Mouse (Mus musculus) neural tube, embryonic 13.5 days (tissue): ENCODE data around the gene Vps35l. TPM values are rescaled to one million over a fixed set of nuclear protein-coding genes. Genes with fewer than 3 reads are reported as not detected.
A peak's percentile ranks its signal among the peaks of the same experiment; 100 is the strongest.

Experiments
- ATAC-seq: fragments of 200-750 bp; cut with Nextera tagmentation; 2 replicates; pipeline ENCODE4 v1.8.0; 2017; ENCODE audit warnings: low read depth, mild to moderate bottlenecking, moderate TSS enrichment, moderate library complexity
- H3K27ac ChIP-seq: fragments of 300-500 bp; sonication (generic); replicated peaks from 2 replicates; pipeline ENCODE4 v1.5.1; 2015; ENCODE audit warnings: moderate library complexity, mild to moderate bottlenecking, inconsistent platforms
- H3K27me3 ChIP-seq: fragments of 300-500 bp; sonication (generic); 2 replicates; pipeline ENCODE4 v1.6.1; 2015; ENCODE audit warnings: mild to moderate bottlenecking, inconsistent platforms
- H3K36me3 ChIP-seq: fragments of 300-500 bp; sonication (generic); 2 replicates; pipeline ENCODE4 v1.6.1; 2015; ENCODE audit warnings: mild to moderate bottlenecking, inconsistent platforms
- H3K4me1 ChIP-seq: fragments of 300-500 bp; sonication (generic); replicated peaks from 2 replicates; pipeline ENCODE4 v1.6.1; 2015; ENCODE audit warnings: inconsistent platforms
- H3K4me2 ChIP-seq: fragments of 300-500 bp; sonication (generic); 2 replicates; pipeline ENCODE4 v1.6.1; 2015; ENCODE audit warnings: inconsistent platforms, mild to moderate bottlenecking, moderate library complexity
- H3K4me3 ChIP-seq: fragments of 300-500 bp; sonication (generic); 2 replicates; pipeline ENCODE4 v1.5.1; 2015; ENCODE audit warnings: mild to moderate bottlenecking, inconsistent platforms
- H3K9ac ChIP-seq: fragments of 300-500 bp; sonication (generic); 2 replicates; pipeline ENCODE4 v1.6.1; 2015; ENCODE audit warnings: moderate library complexity, mild to moderate bottlenecking, inconsistent platforms
- H3K9me3 ChIP-seq: fragments of 300-500 bp; sonication (generic); 2 replicates; pipeline ENCODE4 v1.6.1; 2016; ENCODE audit warnings: inconsistent platforms
- WGBS: fragments of 180-500 bp; shearing (Covaris S2); methylation state at CpG from one replicate; pipeline ENCODE4 v1.1.7; 2015; 5-methylcytosine and 5-hydroxymethylcytosine counted together
- polyA plus RNA-seq: library from polyadenylated mRNA; unstranded; fragments of >200 nt; fragmentation: Nextera tagmentation; extraction: Ambion mirVana; gene quantifications from 2 replicates; pipeline ENCODE4 v1.2.1, GENCODE M21; 2015

The Vps35l gene
- polyA plus RNA-seq, 1 experiment from 2014 or later = 86.8 TPM

DNA sequence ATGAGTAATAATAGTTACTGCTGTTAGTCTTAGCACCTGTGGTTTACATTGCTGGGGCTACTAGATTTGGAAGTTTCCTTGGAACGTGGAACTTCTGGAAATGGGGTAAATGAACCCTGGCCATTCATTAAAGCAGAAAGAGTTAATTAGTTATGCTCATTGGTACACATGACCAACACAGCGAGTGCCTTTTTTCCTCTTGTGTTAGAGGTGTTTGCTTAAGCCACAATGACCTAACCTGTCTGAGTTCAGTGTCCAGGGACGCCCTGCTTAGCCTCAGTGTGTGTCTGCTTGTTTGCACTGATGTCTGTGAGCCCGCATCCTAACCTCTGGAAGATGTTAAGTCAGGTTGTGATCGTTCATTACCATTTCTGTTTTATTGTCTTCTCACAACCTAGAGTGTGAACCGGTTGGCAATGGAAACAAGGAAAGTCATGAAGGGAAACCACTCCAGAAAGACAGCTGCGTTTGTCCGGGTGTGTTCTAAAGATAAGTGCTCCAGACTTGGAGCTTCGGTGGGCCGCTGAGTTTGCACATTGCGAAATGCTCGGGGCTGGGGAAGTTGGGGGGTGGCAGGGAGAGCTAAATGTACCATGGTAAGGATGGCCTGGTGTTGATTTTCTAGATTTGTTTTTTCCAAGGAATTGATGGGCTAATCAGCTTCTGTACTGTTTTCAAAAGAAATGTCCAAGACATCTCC, 71.5 kb downstream of the Vps35l start:
- no peak overlapping the region for H3K4me3 ChIP-seq
- ATAC-seq = no peak
- no peak overlapping the region for H3K9ac ChIP-seq
- no peaks in the 10 kb centered on the region for H3K4me1 ChIP-seq
- no peaks in the 10 kb centered on the region for H3K27me3 ChIP-seq
- H3K27ac ChIP-seq = no peak overlapping the region
- H3K36me3 ChIP-seq = peaks cover 64% of the 10 kb centered on the region
- no peak overlapping the region for H3K4me2 ChIP-seq
- no peaks in the 10 kb centered on the region for H3K9me3 ChIP-seq
- 80% methylated on average over 12 of the region's 12 CpGs for WGBS

DNA sequence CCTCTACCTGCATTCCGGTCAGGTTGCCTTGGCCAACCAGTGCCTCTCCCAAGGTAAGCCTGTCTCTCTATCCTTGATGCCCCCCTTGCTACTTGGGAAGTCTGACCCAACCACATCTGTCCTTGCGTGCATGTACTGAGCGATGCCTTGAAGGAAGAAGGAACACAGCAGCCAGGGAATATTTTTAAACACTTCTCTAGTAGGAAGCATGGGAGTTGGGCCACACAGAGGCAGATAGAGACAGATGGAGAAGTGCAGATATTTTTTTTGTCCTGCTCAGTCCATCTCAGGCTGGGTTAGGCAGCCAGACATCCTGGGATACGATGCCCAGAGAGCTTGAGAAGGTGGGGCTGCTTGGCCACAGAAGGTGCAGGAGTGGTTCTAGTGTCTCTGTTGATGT, 73.6 kb downstream of the Vps35l start:
- ATAC-seq = no peak
- no peak overlapping the region for H3K9ac ChIP-seq
- H3K27me3 ChIP-seq = no peaks in the 10 kb centered on the region
- no peaks in the 10 kb centered on the region for H3K4me1 ChIP-seq
- 93% methylated on average over 4 of the region's 4 CpGs for WGBS
- no peak overlapping the region for H3K4me2 ChIP-seq
- peak overlapping the region; percentile 24; the same call in 1 of the 2 replicates for H3K27ac ChIP-seq
- no peak overlapping the region for H3K4me3 ChIP-seq
- no peaks in the 10 kb centered on the region for H3K9me3 ChIP-seq
- H3K36me3 ChIP-seq = peaks cover 80% of the 10 kb centered on the region

DNA sequence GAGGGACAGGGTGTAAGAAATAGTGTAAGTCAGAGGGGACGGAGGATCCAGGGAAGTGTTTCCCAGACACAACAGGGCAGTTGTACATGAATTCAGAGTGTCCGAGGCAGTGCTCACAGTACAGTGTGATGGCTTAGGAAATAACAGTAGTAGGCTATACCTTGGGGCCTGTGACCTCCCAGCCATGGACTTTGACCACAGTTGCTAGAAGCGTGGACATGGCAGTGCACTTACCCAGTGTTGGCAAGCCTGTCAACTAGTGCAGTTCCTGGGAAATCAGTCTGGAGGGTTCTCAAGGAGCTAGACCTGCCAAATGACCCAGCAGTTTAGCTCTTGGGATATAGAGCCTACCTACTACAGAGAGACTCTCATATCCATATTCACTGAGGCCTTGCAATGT, 76.2 kb downstream of the Vps35l start:
- H3K36me3 ChIP-seq = peaks cover 80% of the 10 kb centered on the region
- no peak overlapping the region for H3K9ac ChIP-seq
- no peaks in the 10 kb centered on the region for H3K4me1 ChIP-seq
- no peaks in the 10 kb centered on the region for H3K9me3 ChIP-seq
- H3K27me3 ChIP-seq = no peaks in the 10 kb centered on the region
- H3K4me3 ChIP-seq = no peak overlapping the region
- H3K27ac ChIP-seq = no peak overlapping the region
- 94% methylated on average over 3 of the region's 3 CpGs for WGBS
- no peak overlapping the region for H3K4me2 ChIP-seq
- no peak for ATAC-seq

DNA sequence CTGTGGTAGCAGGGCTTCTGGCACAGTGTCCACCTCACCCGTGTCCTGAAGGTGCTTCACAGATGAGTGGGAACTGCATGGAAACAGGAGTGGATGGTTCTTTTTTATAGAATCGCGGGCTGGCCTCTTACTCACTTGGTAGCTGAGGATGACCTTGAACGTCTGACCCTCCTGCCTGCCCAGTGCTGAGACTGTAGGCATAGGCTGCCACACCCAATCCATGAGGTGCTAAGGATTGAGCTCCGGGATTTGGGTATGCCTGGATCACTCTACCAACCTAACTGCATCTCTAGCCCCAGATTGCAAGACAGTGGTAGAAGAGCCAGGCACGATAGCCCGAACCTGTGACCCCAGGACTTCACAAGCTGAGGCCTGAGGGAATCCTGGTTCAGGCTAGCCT, 77.7 kb downstream of the Vps35l start:
- H3K4me2 ChIP-seq = no peak overlapping the region
- H3K27me3 ChIP-seq = no peaks in the 10 kb centered on the region
- H3K9ac ChIP-seq = no peak overlapping the region
- no peak overlapping the region for H3K27ac ChIP-seq
- H3K36me3 ChIP-seq = peaks cover 75% of the 10 kb centered on the region
- no peaks in the 10 kb centered on the region for H3K4me1 ChIP-seq
- ATAC-seq = no peak
- WGBS = 93% methylated on average over 7 of the region's 7 CpGs
- no peaks in the 10 kb centered on the region for H3K9me3 ChIP-seq
- H3K4me3 ChIP-seq = no peak overlapping the region

DNA sequence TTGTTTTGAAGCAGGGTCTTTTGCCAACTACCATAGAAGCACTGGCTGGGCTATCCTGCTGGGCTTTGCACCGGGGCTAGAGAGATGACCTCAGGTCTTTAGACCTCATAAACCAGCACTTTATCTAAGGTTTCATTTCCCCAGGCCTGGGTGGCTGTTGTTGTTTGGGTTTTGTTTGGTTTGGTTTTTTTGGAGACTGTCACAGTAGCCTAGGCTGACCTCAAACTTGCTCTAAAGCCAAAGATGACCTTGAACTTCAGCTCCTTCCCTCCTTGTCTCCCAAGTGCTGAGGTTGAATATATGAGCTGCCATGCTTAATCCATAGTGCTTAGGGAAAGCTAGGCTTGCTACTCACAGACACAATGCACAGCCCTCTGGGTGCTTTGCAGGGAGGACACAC, 79.6 kb downstream of the Vps35l start:
- WGBS = 90% methylated on average over 1 of the region's 1 CpGs
- ATAC-seq = no peak

DNA sequence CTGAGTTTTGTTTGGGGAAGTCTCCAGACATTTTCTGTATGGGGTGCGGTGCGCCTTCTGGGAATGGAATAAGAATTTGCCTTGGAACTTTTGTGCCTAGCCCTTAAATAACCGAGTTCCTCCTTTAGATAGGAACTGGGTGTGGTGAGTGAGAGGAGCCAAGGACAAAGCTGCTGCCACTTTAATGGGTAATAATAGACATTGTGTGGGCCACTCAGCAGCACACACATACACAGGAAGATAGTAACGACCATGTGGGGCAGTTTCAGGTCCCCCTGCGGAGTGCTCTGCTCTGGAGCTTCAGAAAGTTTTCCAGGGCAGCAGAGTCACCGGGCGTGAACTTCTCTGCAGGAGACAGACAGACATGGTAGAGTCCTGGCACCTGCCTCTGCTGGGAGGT, 81.3 kb downstream of the Vps35l start:
- Histone ChIP-seq H3K9ac (no peak overlapping the region), H3K4me3 (no peak overlapping the region), H3K4me1 (peaks cover 11% of the 10 kb centered on the region; the same call in 1 of the 2 replicates), H3K27ac (no peak overlapping the region), H3K4me2 (no peak overlapping the region), H3K36me3 (peaks cover 63% of the 10 kb centered on the region), H3K9me3 (no peaks in the 10 kb centered on the region), H3K27me3 (no peaks in the 10 kb centered on the region)
- WGBS = 72% methylated on average over 7 of the region's 7 CpGs
- no peak for ATAC-seq

More for the DNA sequence above, 79.6 kb downstream of the Vps35l start:
- no peak overlapping the region for H3K27ac ChIP-seq
- peaks cover 9% of the 10 kb centered on the region; the same call in 1 of the 2 replicates for H3K4me1 ChIP-seq
- no peaks in the 10 kb centered on the region for H3K27me3 ChIP-seq
- peaks cover 65% of the 10 kb centered on the region for H3K36me3 ChIP-seq
- H3K9me3 ChIP-seq = no peaks in the 10 kb centered on the region
- no peak overlapping the region for H3K4me2 ChIP-seq
- H3K4me3 ChIP-seq = no peak overlapping the region
- no peak overlapping the region for H3K9ac ChIP-seq

DNA sequence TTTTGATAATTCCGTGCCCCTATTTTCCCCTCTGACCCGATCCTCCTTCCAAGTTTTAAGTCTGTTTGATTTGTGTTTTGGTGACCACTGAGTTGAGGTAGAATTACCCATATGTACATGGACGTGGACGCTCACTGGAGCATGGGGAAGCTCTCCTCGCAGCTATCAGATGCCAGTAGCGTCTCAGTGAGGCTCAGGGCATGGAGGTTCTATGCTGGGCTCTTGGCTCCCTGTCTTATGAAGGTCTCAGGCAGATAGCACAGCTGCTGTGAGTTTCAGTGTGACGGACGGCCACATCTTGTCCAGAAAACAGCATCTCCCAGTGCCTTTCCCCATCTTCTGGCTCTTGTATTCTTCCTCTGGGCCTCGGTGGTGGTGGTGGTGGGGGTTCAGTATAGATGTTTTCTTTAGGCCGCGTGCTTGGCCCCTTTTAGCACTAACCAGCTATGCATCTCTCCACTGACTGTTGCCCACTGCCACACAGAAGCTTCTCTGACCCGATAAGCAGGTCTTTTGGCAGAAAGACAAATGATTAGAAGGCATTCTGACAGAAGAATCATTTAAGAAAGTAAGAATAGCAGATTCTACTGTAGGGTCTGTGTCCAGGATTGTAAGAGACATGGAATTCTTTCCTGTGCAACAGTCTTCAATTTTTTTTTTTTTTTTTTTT, 82.0 kb downstream of the Vps35l start:
- H3K4me2 ChIP-seq = no peak overlapping the region
- H3K4me1 ChIP-seq = peaks cover 11% of the 10 kb centered on the region; the same call in 1 of the 2 replicates
- H3K4me3 ChIP-seq = no peak overlapping the region
- no peak overlapping the region for H3K27ac ChIP-seq
- no peak overlapping the region for H3K9ac ChIP-seq
- H3K27me3 ChIP-seq = no peaks in the 10 kb centered on the region
- no peaks in the 10 kb centered on the region for H3K9me3 ChIP-seq
- ATAC-seq = no peak
- H3K36me3 ChIP-seq = peaks cover 63% of the 10 kb centered on the region
- WGBS = 93% methylated on average over 12 of the region's 12 CpGs

DNA sequence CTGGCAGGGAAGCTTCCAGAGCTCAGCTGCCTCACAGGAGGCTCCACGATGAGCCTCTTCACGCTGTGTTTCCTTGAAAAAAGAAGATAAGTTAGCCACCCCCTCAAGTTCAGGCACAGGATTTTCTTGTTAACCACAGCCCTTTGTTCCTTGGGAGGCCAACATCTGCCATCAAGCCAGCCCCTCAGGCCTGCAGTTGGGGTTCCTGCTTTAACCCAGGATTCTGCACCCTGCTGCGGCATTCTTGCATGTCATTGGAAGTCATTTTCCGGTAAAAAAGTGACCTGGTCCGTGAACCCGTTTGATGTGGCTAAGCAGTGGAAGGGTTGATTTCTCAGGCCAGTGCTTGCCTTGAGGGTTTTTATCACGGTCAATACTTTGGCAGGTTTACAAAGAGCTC, 84.4 kb downstream of the Vps35l start:
- 47% methylated on average over 7 of the region's 7 CpGs for WGBS
- H3K27ac ChIP-seq = no peak overlapping the region
- H3K4me1 ChIP-seq = peaks cover 14% of the 10 kb centered on the region; the same call in 1 of the 2 replicates
- H3K36me3 ChIP-seq = peaks cover 61% of the 10 kb centered on the region
- H3K27me3 ChIP-seq = no peaks in the 10 kb centered on the region
- no peak overlapping the region for H3K4me2 ChIP-seq
- ATAC-seq = no peak
- no peak overlapping the region for H3K4me3 ChIP-seq
- no peaks in the 10 kb centered on the region for H3K9me3 ChIP-seq
- no peak overlapping the region for H3K9ac ChIP-seq

DNA sequence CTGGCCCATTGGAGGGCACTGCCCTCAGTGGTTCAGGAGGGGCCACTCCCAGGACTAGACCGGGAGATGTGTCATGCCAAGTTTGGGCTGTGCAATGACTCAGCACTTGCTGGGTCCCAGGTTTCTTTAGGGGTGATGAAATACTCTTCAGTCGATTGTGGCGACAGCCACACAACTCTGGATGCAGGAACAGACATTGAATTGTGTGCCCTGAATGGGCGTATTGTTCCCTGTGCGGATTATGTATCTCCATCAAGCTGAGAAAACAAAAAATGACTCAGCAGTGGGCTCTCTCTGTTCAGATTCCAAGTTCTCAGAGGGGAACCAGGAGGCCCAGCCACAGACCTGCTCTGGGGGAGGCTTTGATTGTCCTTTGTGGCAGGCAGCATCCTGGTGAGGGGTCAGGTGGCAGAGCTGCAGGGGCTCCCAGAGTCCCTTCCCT, 88.0 kb downstream of the Vps35l start:
- ATAC-seq = peak; percentile 32; the same call in 1 of the 2 replicates
- Histone ChIP-seq H3K4me2 (no peak overlapping the region), H3K9ac (no peak overlapping the region), H3K27ac (no peak overlapping the region), H3K36me3 (peaks cover 59% of the 10 kb centered on the region), H3K9me3 (no peaks in the 10 kb centered on the region), H3K4me3 (no peak overlapping the region), H3K4me1 (peaks cover 14% of the 10 kb centered on the region; the same call in 1 of the 2 replicates), H3K27me3 (no peaks in the 10 kb centered on the region)
- 54% methylated on average over 5 of the region's 5 CpGs for WGBS

DNA sequence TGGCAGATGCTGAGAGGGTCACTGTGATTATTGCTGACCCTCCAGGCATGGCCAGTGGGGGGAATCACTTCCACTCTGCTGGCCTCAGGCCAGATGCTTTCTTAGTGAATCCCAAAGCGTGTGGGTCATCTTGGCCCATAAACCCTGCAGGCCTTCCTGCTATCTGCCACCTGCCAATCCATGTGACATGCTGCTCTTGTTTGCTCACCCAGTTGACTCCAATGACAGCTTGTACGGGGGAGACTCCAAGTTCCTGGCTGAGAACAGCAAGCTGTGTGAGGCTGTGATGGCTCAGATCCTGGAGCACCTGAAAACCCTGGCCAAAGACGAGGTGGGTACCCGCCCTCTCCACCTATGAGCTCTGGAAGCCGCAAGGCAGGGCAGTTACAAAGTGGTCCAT, 97.9 kb downstream of the Vps35l start:
- Histone ChIP-seq H3K4me1 (peaks cover 6% of the 10 kb centered on the region; the same call in 1 of the 2 replicates), H3K9ac (no peak overlapping the region), H3K4me3 (no peak overlapping the region), H3K27me3 (no peaks in the 10 kb centered on the region), H3K36me3 (peaks cover 99% of the 10 kb centered on the region), H3K4me2 (no peak overlapping the region), H3K9me3 (no peaks in the 10 kb centered on the region; the same call in 1 of the 2 replicates), H3K27ac (no peak overlapping the region)
- 89% methylated on average over 5 of the region's 5 CpGs for whole genome bisulfite sequencing
- ATAC-seq = no peak

DNA sequence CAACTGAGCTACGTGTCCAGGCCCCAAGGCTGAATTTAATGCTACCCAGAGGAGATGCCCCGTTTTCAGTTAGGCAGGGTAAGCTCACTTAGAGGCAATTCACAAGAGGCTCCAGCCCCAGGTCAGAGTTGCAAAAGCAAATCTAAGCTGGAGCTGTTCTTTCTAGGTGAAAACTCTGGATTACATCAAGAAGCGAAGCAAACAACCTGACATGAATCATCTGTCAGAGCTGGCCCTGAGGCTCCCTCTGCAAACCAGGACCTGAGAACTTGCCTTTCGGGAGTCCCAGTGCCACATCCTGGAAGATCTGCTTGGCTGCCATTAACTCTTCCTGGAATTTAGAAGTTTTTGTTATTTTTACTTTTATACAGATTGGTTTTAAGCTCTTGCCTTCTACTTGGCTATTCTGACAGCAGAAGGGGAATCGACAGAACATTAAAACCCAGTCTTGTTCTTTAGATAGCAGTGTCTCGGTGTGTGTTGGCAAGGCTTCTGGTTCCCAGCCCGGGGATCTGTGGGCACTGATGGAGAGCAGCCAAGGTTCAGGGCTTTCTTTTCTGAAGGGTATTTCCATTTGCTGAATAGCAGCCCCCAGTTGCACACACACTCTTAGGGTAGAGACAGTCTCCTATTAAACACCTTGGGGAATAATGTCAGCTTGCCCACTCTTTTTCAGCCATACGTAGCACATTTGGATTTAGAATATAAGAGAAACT, 101.2 kb downstream of the Vps35l start:
- Histone ChIP-seq H3K36me3 (peaks cover 99% of the 10 kb centered on the region), H3K4me1 (peaks cover 6% of the 10 kb centered on the region; the same call in 1 of the 2 replicates), H3K4me2 (no peak overlapping the region), H3K9ac (no peak overlapping the region), H3K4me3 (no peak overlapping the region), H3K27ac (no peak overlapping the region; the same call in 1 of the 2 replicates), H3K27me3 (no peaks in the 10 kb centered on the region), H3K9me3 (no peaks in the 10 kb centered on the region; the same call in 1 of the 2 replicates)
- peak; percentile 60 for ATAC-seq
- WGBS = 72% methylated on average over 8 of the region's 8 CpGs

DNA sequence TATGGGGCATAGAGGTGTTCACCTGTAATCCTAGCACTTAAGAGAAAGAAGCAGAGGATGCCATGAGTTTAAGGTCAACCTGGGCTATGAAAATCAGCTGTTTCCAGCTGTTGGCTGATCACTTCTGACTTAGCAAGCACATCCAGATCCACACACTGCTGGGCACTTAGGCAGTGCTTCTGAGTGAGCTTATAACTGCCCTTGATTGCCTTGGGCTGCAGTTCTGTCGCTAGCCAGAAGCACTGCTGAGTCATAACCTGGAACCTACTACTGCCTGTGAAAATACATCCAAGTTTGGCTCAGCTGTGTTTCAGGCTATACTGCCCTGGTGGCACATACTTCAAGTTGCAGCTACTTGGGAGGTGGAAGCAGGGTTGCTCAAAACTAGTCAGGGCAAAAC, 101.8 kb downstream of the Vps35l start:
- peaks cover 99% of the 10 kb centered on the region for H3K36me3 ChIP-seq
- no peaks in the 10 kb centered on the region for H3K27me3 ChIP-seq
- H3K4me1 ChIP-seq = peaks cover 6% of the 10 kb centered on the region; the same call in 1 of the 2 replicates
- no peak overlapping the region for H3K9ac ChIP-seq
- 63% methylated on average over 1 of the region's 1 CpGs for WGBS
- no peak overlapping the region for H3K4me3 ChIP-seq
- ATAC-seq = peak; percentile 45; the same call in 1 of the 2 replicates
- H3K9me3 ChIP-seq = no peaks in the 10 kb centered on the region; the same call in 1 of the 2 replicates
- no peak overlapping the region for H3K27ac ChIP-seq
- H3K4me2 ChIP-seq = no peak overlapping the region
